Mouse (Mus musculus) heart, embryonic 15.5 days (tissue): Measurements from ENCODE around the gene Apom. TPM values are rescaled to one million over a fixed set of nuclear protein-coding genes. Genes with fewer than 3 reads are reported as not detected.

Experiments used
- ATAC-seq: fragments of 200-750 bp; cut with Nextera tagmentation; replicated peaks from 2 replicates; pipeline ENCODE4 v1.8.0; 2017; ENCODE audit warnings: low read depth, moderate TSS enrichment; ENCODE audit not compliant: insufficient number of reproducible peaks, insufficient read depth, low FRiP score
- H3K27ac ChIP-seq: fragments of 300-500 bp; sonication (generic); 2 replicates; pipeline ENCODE4 v1.5.1; 2015; ENCODE audit warnings: mild to moderate bottlenecking, inconsistent platforms
- H3K27me3 ChIP-seq: fragments of 300-500 bp; sonication (generic); 2 replicates; pipeline ENCODE4 v1.6.1; 2015; ENCODE audit warnings: inconsistent platforms
- H3K36me3 ChIP-seq: fragments of 300-500 bp; sonication (generic); 2 replicates; pipeline ENCODE4 v1.6.1; 2015; ENCODE audit warnings: mild to moderate bottlenecking, inconsistent platforms
- H3K4me1 ChIP-seq: fragments of 300-500 bp; sonication (generic); replicated peaks from 2 replicates; pipeline ENCODE4 v1.6.1; 2015; ENCODE audit warnings: inconsistent platforms
- H3K4me2 ChIP-seq: fragments of 300-500 bp; sonication (generic); 2 replicates; pipeline ENCODE4 v1.6.1; 2015; ENCODE audit warnings: inconsistent platforms, mild to moderate bottlenecking, moderate library complexity
- H3K4me3 ChIP-seq: fragments of 300-500 bp; sonication (generic); 2 replicates; pipeline ENCODE4 v1.5.1; 2015; ENCODE audit warnings: mild to moderate bottlenecking, inconsistent platforms
- H3K9ac ChIP-seq: fragments of 300-500 bp; sonication (generic); 2 replicates; pipeline ENCODE4 v1.6.1; 2015; ENCODE audit warnings: mild to moderate bottlenecking, inconsistent platforms
- H3K9me3 ChIP-seq: fragments of 300-500 bp; sonication (generic); replicated peaks from 2 replicates; pipeline ENCODE4 v1.6.1; 2016; ENCODE audit warnings: inconsistent platforms
- WGBS: fragments of 180-500 bp; shearing (Covaris S2); methylation state at CpG from one replicate; pipeline ENCODE4 v1.1.7; 2015; ENCODE audit warnings: mixed read lengths; 5-methylcytosine and 5-hydroxymethylcytosine counted together
- polyA plus RNA-seq: library from polyadenylated mRNA; unstranded; fragments of >200 nt; fragmentation: Nextera tagmentation; extraction: Ambion mirVana; gene quantifications from 2 replicates; pipeline ENCODE4 v1.2.1, GENCODE M21; 2015

Gene Apom
- polyA plus RNA-seq, 1 experiment from 2014 or later, result 0.57 TPM

GRCm38 (mm10) chr17:35157661-35158175 lies 25.9 kb upstream of the Apom start:
- Histone ChIP-seq H3K27me3 (no peaks in the 10 kb centered on the region), H3K36me3 (peaks cover 90% of the 10 kb centered on the region), H3K4me3 (no peak overlapping the region), H3K9ac (no peak overlapping the region; the same call in 1 of the 2 replicates), H3K4me1 (peaks cover 11% of the 10 kb centered on the region), H3K4me2 (no peak overlapping the region), H3K9me3 (no peaks in the 10 kb centered on the region), H3K27ac (no peak overlapping the region)
- WGBS, result 92% methylated on average over 8 of the region's 8 CpGs
- ATAC-seq, result no peak

DNA sequence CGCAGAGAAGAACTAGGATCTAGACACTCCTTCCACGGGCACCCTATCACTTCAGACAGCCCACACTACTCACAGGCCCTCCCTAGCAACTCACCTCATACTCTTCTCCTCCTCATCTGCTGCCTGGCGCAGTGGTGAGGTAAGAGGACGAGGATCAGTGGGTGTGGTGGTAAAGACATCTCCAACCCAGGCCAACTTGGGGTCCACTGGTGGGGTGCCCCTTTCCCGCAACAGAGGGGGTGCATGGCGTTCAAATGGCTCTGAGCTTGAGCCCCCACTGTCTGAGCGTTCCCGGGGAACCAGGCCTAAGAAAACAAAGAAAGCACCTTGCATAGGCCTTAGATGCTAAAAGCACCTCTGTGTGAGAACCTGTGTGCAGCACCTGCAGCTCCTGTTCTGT lies 25.4 kb upstream of the Apom start:
- Histone ChIP-seq H3K9me3 (no peaks in the 10 kb centered on the region), H3K9ac (no peak overlapping the region), H3K27ac (no peak overlapping the region), H3K27me3 (no peaks in the 10 kb centered on the region), H3K4me3 (no peak overlapping the region), H3K4me1 (peaks cover 7% of the 10 kb centered on the region), H3K36me3 (peaks cover 95% of the 10 kb centered on the region), H3K4me2 (no peak overlapping the region)
- no peak for ATAC-seq
- WGBS, result 93% methylated on average over 8 of the region's 8 CpGs

- 85% methylated on average over 33 of the region's 33 CpGs for WGBS
- H3K9me3 ChIP-seq, result no peaks in the 10 kb centered on the region
- H3K27ac ChIP-seq, result no peak overlapping the region
- H3K36me3 ChIP-seq, result peaks cover 100% of the 10 kb centered on the region
- no peak overlapping the region for H3K4me3 ChIP-seq
- H3K4me1 ChIP-seq, result 0 out of 2 replicates have a peak, but pooled peaks cover 2% of the 10 kb centered on the region
- no peak for ATAC-seq
- H3K4me2 ChIP-seq, result no peak overlapping the region
- no peaks in the 10 kb centered on the region for H3K27me3 ChIP-seq
- no peak overlapping the region for H3K9ac ChIP-seq
Observed at GRCm38 (mm10) chr17:35156461-35157200, 24.8 kb upstream of the Apom start.

GRCm38 (mm10) chr17:35155451-35155850 lies 23.6 kb upstream of the Apom start:
- Histone ChIP-seq H3K9ac (no peak overlapping the region), H3K4me2 (no peak overlapping the region)
- WGBS, result 86% methylated on average over 12 of the region's 12 CpGs

DNA sequence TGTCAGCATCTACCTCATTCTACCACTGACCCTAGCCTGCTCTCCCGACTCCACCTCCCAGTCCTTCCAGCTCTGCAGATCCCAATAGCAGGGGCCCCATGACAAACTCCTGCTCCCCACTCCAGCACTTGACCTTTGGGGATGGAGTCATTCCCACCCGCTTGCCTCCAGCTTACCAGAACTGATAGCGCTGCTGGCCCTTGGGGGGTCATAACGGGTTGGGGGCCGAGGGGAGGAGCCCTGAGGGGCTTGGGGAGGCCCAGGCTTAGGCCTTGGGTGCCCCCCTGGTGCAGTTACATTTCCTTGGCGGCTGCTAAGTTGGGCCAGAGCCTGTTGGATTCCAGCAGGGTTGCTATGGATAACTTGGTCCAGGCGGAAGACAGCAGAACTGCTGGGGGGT lies 22.8 kb upstream of the Apom start:
- WGBS, result 80% methylated on average over 7 of the region's 7 CpGs
- H3K36me3 ChIP-seq, result peaks cover 98% of the 10 kb centered on the region
- no peak overlapping the region for H3K27ac ChIP-seq
- H3K4me1 ChIP-seq, result no peaks in the 10 kb centered on the region
- no peak overlapping the region for H3K4me2 ChIP-seq
- no peak overlapping the region for H3K4me3 ChIP-seq
- no peaks in the 10 kb centered on the region for H3K9me3 ChIP-seq
- no peak overlapping the region for H3K9ac ChIP-seq
- no peak for ATAC-seq
- no peaks in the 10 kb centered on the region for H3K27me3 ChIP-seq

More at GRCm38 (mm10) chr17:35155451-35155850, 23.6 kb upstream of the Apom start:
- Histone ChIP-seq H3K27ac (no peak overlapping the region), H3K27me3 (no peaks in the 10 kb centered on the region), H3K4me3 (no peak overlapping the region), H3K36me3 (peaks cover 98% of the 10 kb centered on the region), H3K4me1 (no peaks in the 10 kb centered on the region), H3K9me3 (no peaks in the 10 kb centered on the region)
- ATAC-seq, result no peak

DNA sequence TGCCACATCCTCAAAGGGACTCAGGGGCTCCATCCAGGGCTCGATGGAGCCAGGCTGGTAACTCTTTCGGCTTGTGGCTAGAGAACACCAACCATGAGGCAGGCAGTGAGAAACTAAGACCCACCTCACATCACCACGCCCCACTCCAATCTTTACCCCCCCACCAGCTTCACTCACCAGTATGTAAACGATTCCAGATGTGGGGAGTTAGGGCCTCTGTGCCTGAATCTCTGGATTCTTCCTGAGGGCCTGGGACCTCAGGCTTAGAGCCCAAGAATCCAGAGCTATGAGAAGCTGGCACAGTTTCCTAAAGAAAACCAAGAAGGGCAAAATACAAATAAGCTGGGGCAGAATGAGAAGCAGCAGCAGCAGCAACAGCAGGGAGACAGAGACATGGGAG lies 22.1 kb upstream of the Apom start:
- Histone ChIP-seq H3K4me2 (no peak overlapping the region), H3K9ac (no peak overlapping the region), H3K27ac (no peak overlapping the region), H3K4me3 (no peak overlapping the region), H3K4me1 (no peaks in the 10 kb centered on the region), H3K9me3 (no peaks in the 10 kb centered on the region), H3K27me3 (no peaks in the 10 kb centered on the region), H3K36me3 (peaks cover 98% of the 10 kb centered on the region)
- ATAC-seq, result no peak
- WGBS, result 83% methylated on average over 4 of the region's 4 CpGs

DNA sequence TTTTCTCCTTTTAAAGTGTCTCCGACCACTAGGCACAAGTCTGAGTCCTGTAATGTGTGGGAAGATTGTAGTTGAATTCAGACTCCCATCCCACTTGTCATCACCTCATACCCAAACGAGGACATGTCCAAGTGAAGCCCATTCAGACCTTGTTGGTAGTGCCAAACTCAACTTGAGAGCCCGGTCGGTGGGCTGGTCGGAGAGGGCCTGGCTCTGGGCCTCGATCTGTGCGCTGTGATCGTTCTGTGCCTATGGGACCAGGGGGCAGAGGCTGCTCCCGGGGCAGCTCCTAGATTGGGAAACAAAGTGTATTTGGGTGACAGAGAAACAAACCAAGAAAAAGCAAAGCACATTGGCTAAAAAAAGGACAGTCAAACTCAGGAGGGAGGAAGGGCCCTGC lies 21.2 kb upstream of the Apom start:
- no peaks in the 10 kb centered on the region for H3K4me1 ChIP-seq
- ATAC-seq, result no peak
- no peak overlapping the region for H3K4me2 ChIP-seq
- H3K9ac ChIP-seq, result no peak overlapping the region
- H3K9me3 ChIP-seq, result no peaks in the 10 kb centered on the region
- WGBS, result 69% methylated on average over 9 of the region's 9 CpGs
- H3K4me3 ChIP-seq, result no peak overlapping the region
- H3K36me3 ChIP-seq, result peaks cover 98% of the 10 kb centered on the region
- H3K27ac ChIP-seq, result no peak overlapping the region
- H3K27me3 ChIP-seq, result no peaks in the 10 kb centered on the region

DNA sequence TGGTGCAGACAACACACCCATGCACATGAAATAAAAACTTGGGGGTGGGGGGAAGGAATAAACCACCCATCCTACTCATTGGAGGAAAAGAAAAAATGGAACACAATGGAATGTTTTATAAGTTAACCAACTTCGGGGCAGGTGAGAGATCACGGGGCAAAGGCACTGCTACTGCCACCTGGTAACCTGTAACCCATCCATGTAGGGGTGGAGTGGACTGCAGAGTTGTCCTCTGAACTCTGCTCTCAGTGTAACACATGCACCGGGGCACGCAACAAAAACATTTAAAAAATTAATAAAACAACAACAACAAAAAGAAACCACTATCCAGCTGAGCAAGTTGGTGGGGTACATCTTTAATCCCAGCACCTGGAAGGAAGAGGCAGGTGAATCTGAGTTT lies 20.3 kb upstream of the Apom start:
- 96% methylated on average over 4 of the region's 4 CpGs for WGBS
- no peaks in the 10 kb centered on the region for H3K27me3 ChIP-seq
- ATAC-seq, result no peak

DNA sequence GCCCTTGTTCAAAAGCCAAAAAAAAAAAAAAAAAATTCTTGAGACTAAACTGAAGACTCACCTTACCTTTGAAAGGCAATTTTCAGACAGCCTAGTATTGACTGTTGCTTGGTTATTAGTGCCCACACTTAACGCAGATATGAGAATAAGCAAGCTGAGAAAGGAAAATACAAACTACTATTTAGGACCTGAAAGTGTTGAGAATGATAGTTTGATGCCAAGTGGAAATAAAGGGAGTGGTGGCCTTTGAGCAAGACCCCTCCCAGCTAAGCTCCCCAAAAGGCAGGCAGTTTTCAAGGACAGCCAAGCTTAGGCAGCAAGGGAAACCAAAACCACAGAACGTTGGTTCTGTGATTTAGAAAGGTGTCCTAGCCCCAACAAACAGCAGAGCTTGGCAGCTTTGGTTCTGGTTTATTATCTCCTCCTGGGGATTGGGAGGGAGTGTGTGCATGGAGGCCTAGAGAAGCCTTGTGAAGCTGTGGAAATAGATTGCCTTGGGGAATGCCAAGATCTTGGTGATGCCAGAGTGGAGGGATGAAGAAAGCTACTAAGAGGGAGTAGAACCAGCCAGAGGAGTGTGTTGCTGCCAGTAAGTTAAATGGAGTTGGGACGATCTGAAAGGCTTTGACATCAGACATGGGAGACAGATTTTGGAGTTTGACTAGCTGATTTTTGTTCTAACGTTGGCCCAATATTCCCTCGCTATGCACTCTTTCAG lies 16.2 kb upstream of the Apom start:
- Histone ChIP-seq H3K4me2 (no peak overlapping the region), H3K27ac (peak overlapping the region; percentile 8; the same call in 1 of the 2 replicates), H3K4me3 (no peak overlapping the region), H3K4me1 (no peaks in the 10 kb centered on the region), H3K9ac (no peak overlapping the region), H3K27me3 (no peaks in the 10 kb centered on the region), H3K9me3 (no peaks in the 10 kb centered on the region; the same call in 1 of the 2 replicates), H3K36me3 (peaks cover 98% of the 10 kb centered on the region)
- ATAC-seq, result no peak
- WGBS, result 62% methylated on average over 5 of the region's 5 CpGs

More for the DNA sequence above, 20.3 kb upstream of the Apom start:
- no peaks in the 10 kb centered on the region for H3K9me3 ChIP-seq
- peaks cover 98% of the 10 kb centered on the region for H3K36me3 ChIP-seq
- no peak overlapping the region for H3K27ac ChIP-seq
- H3K4me2 ChIP-seq, result no peak overlapping the region
- no peak overlapping the region for H3K4me3 ChIP-seq
- H3K4me1 ChIP-seq, result no peaks in the 10 kb centered on the region
- no peak overlapping the region for H3K9ac ChIP-seq

DNA sequence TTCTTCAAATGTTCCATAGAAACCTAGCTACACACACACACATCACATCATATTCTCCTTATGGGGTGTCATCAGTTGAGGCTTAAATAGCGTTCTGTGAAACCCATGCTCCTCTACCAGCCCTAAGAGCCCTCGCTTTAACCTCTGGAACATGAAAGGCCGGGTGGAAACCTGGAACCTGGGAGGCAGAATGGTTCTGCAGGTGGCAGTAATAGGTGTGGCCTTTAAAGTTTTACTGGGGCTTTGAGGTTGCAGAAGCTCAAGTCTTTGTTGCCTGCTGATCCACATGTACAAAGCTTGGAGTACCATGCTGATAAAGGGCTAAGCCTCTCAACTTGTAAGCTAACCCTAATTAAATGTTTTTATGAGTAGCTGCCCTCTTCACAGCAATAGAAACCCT lies 15.5 kb upstream of the Apom start:
- no peak for ATAC-seq
- no peak overlapping the region for H3K4me2 ChIP-seq
- H3K9ac ChIP-seq, result no peak overlapping the region
- no peaks in the 10 kb centered on the region for H3K4me1 ChIP-seq
- peaks cover 98% of the 10 kb centered on the region for H3K36me3 ChIP-seq
- no peak overlapping the region for H3K27ac ChIP-seq
- H3K4me3 ChIP-seq, result no peak overlapping the region
- H3K27me3 ChIP-seq, result no peaks in the 10 kb centered on the region
- no peaks in the 10 kb centered on the region; the same call in 1 of the 2 replicates for H3K9me3 ChIP-seq
- 61% methylated on average over 3 of the region's 3 CpGs for WGBS

DNA sequence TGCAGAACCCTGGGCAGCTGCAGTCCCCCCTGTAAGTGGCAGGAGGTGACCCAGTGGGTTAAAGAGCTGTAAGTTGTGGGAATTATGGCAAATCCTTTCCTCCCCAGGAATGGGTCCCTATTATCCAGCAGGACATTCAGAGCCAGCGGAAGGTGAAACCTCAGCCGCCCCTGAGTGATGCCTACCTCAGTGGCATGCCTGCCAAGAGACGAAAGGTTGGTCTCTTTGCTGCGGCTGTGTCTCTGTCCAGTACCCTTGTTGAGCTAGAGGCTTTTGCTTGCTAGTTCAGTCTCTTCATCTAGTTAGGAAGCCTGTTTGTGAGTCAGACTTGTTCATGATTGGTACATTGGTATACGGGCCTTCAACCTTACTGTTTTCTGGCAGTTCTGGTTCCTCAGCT lies 14.3 kb upstream of the Apom start:
- Histone ChIP-seq H3K27me3 (no peaks in the 10 kb centered on the region), H3K9ac (no peak overlapping the region), H3K4me1 (no peaks in the 10 kb centered on the region), H3K9me3 (no peaks in the 10 kb centered on the region; the same call in 1 of the 2 replicates), H3K4me2 (no peak overlapping the region), H3K27ac (no peak overlapping the region), H3K4me3 (no peak overlapping the region), H3K36me3 (peaks cover 98% of the 10 kb centered on the region)
- WGBS, result 84% methylated on average over 5 of the region's 5 CpGs
- no peak for ATAC-seq
